Mouse (Mus musculus) adrenal gland, adult 8-10 months (tissue): ENCODE measurements around the gene Rgs12. TPM values are rescaled to one million over a fixed set of nuclear protein-coding genes. Genes with fewer than 3 reads are reported as not detected.

Experiments used
- DNase-seq: peaks from one replicate; pipeline ENCODE4 v3.0.0; 2022
- total RNA-seq, 4 experiments: library from RNA; stranded (reverse); gene quantifications; 2 replicates each; pipeline ENCODE4 v1.2.4; 2022

Rgs12 gene
- total RNA-seq, 4 experiments from 2014 or later, result 20.0 to 27.2 (median 23.1) TPM

DNA sequence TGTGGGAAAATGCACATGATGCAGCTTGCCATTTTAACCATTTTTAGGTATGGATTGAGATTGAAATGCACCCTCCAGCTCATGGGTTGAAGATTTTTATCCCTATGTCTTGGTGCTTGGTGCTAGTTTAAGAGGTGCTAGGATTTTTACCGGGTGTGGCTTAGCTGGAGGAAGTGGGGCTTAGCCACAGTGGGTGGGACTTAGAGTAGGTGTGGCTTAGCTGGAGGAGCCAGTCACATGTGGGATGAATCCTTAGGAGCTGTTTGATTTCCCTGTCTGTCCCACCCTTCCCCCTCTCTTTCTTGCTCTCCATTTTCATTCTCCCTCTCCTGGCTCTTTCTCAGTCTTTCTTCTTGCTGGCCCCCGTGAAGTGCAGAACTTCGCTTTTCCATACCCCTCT, 32.5 kb downstream of the Rgs12 start:
- DNase-seq, result no peak

DNA sequence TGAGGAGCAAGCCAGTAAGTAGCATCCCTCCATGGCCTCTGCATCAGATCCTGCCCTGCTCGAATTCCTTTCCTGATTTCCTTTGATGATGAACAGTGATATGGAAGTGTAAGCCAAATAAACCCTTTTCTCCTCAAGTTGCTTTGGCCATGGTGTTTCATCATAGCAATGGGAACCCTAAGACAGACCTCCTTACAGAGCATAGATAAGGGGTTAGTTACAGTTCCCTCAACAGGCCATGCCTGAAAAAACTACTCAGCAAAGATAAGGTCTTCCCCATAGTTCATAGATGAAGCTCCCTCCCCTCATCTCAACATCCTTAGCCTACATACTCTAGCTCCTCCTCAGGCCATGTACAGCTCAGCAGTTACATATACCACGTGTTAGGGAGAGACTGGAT, 35.7 kb downstream of the Rgs12 start:
- DNase-seq, result no peak

DNA sequence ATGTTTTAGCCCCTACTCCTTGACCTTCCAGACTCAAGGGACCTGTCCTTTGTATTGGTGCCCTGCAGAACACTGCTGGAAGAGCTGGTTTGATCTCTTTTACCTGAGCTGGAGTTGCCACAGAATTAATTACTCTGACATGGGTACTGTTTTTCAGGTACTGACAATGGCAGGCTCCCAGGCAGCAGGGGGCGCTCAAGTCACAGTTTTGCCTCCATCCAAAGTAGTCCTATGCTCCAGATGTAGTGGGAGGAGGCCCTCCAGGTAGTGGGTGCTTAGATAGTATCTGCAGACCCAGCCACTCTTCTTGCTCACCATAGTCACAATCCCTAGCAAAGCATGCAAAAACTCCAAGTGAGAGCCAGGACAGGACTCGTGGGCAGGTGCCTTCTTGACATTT, 36.6 kb downstream of the Rgs12 start:
- peak; percentile 54 for DNase-seq

DNA sequence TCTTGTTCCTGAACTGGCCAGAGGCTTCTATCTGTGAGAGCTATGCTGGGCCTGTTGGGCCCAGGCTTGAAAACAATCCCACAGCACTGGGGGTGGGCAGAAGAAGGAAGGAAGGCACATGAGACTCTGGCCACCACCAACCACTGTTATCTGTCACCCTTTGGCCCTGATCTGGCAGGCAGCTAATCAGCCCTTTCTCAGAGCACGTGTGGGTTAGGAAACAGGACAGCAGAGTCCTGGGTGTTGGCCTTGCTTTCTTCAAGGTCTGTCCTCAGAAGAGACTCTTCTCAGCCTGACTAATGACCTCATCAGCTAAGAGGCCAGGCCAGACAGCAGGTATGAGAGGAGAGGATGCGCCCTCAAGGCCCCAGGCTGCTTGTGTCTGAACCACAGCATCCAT, 38.2 kb downstream of the Rgs12 start:
- no peak for DNase-seq

DNA sequence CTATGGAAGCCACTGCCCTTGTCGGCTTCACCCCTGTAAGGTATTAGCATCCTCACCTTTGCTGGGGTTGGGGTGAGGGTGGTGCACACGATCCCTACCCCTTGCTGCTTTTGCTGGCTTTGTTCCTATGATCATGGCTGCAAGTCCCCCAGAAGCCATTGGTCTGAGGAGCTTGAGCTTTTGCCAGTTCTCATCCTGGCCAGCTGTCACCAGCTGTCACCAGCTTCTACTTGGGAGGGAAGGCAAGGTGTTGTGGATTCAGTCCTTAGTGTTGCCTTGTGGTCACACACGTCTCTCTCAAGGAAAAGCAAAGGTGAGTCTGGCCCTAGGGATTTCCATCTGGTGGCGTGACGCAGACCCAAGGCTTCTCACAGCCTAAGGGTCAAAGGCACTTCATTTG, 39.4 kb downstream of the Rgs12 start:
- DNase-seq, result no peak

DNA sequence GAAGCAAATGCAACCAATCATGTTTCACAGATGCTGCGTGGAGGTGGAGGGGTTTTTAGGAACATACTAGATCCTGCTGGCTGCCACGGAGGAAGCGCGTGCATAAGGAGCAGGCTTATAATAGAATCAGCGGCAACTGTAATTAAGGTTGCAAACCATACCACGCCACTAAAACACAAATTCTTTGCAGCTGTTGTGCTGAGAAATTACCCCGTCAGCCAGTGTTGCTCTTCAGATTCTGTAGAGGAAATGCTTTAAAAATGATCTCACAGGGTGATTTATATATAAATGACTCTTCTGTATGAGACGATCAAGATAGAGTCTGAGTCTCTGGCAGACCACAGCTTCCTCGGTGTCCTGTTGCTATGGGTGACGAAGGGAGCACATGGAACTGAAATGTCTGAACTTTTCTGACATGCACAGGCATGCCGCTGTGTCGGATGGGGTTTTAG, 40.1 kb downstream of the Rgs12 start:
- DNase-seq, result no peak

DNA sequence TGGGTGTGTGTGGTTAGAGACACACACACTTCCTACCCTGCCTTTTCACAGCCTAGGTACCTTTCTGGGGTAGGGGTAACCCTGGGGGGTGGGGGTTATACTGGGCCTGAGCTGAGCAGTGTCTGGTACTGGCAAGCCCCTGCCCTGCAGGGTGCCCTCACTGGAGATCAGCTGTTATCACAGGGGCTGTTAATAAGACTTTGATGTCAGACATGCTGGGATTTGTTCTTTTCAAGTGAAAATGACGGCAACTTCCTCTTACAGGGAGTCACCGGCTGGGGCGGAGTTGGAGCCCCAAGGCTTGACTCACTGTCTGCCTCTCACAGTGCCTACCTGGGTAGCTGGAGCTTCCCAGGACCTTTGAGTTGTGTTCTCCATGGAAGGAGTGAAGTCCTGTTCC, 49.5 kb downstream of the Rgs12 start:
- DNase-seq, result no peak

DNA sequence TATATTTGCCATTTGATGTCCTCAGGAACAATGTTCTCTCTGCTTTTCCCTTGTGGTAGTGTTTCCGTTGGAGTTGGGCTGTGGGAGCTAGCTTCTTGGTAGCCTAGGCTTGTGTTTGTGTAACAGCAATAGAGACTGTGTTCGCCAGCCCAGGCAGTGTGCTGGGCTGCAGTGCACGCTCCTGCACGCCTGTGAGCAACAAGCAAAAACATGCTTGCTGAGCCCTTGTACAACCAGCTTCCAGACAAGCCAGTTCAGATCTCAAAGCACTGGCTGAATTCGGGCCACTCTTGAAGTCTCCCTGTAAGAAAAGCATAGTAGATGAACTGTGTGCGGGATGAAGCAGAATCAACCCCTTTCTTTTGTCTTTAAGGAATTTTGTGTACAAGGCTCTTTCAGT, 50.0 kb downstream of the Rgs12 start:
- DNase-seq, result no peak

DNA sequence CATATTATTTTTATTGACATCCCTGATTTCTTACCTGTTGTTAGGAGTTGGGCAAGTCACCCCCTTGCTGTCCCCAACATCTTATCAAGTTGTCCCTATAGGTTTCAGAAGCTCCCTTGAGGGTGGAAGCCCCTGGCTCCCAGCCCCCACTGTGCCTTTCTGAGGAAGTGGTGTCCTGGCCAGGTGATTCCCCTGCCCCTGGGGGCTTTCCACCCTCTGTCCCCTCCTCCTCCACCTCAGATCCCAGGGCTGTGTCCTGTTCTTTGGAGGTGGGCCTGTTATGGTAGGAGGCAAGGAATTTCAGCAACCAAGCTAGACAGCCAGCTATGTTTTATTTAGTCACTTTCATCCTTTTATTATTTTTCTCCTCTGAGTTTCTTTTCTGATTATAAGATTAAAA, 51.1 kb downstream of the Rgs12 start:
- DNase-seq, result no peak

DNA sequence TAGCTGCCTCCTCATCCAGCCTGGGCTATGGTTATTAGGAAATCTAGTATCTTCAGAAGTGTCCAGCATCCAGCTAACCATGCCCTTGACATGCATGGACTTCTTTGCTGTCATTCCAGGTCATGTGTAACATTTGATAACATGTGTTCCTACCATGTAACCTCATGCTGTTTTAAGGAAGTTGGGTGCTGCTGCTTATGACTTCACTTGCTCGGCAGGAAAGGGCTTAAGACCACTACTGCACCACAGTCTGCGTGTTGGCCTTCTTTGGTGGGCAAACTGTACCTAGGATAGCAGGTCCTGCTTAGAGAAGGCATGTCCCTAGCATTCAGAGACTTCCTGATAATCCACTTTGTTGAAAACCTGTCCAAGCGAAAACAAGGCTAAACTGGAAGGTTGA, 51.9 kb downstream of the Rgs12 start:
- no peak for DNase-seq

DNA sequence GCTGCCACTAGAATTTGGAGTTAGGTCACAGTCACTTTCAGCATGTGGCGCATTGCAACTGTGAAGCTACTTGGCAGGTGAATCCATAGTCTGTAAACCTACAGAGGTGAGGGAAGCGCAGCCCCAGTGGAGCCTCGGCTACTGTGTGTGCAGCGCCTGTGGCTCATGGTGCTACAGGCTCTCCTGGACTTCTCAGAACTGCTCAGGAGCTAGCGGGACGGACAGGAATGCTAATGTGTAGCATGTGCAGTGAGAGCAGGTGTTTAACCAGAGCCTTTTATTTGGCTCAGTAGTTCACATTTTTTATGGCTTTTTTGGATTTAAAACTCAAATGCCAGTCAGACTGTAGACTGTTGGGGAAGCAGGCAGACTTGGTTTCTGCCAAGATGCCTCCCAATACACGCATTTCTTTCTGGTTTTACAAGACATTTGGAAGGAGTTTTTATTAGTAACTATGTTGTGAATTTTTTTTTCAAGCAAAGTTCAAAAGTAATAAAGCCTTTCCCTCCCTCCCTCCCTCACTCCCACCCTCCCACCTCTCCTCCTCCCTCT, 54.4 kb downstream of the Rgs12 start:
- DNase-seq, result no peak

DNA sequence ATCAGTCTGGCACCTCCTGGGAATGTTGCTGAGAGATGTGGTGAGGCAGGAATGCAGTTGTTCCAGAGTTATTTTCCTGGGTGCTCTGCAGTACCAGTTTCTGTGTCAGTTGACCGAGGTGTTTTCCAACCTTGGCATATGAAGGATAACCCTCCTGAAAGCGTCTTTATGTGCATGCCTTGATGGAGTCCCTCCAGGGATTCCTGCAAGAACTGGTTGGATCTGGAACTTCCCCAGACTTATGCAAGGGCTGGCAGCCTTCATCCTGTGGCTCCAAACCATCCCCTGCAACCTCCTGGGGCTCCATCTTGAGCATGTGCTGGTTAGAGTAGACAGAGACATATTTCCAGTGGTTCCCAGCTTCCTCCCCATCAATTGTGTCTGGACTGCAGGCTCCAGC, 55.5 kb downstream of the Rgs12 start:
- no peak for DNase-seq

DNA sequence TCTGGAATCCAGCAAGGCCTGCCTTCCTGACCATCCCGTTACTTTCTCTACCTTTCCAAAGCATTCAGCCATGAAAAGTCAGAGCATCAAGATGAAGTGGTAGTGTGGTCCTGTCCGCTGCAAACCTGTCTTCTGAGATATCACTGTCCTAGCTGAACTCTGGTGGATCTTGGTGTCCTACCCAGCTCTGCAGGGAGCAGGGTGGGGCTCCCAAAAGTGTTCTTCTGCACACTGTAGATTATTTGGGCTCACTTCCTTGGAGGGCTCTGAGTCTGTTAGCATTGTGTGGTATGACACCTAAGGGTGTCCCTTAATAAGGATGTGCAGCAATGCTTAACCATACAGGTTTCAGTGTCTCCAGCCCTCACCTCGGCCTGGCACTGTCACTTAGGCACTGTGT, 56.4 kb downstream of the Rgs12 start:
- no peak for DNase-seq

DNA sequence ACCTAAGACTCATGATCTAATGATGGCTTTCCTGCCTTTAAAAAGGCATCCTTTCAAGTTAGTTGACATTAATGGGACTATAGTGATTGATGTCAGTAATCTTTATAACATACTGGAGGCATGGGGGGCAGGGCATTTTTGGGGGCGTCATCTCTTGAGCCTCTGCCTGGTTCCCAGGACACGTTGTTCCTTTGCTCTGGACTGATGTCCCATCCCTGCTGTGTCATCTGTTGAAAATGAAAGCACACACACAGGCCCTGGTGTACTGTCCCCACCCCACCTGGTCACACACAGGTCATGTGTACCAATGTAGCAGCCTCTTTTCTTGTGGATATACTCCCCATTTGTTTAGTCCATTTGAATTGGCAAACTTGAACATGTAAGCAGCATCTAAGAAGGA, 57.4 kb downstream of the Rgs12 start:
- no peak for DNase-seq

DNA sequence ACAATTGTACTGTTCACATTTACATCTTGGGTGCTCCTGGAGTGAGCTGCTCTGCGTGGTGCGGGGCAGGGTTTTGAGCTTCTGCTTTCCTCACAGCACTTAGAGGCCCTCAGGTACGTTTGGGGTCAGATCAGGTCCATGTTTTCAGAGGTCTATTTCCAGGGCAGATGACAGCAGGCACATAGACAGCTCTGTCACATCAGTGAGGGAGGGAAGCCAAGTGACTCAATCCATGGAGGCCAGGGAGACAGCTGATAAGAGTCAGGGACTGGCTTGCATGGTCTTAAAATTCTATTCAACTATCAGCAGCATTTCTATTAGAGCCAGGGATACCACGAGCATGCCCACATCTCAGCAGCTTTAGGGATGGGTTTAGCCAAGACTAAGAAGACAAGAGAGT, 59.9 kb downstream of the Rgs12 start:
- DNase-seq, result peak; percentile 55

DNA sequence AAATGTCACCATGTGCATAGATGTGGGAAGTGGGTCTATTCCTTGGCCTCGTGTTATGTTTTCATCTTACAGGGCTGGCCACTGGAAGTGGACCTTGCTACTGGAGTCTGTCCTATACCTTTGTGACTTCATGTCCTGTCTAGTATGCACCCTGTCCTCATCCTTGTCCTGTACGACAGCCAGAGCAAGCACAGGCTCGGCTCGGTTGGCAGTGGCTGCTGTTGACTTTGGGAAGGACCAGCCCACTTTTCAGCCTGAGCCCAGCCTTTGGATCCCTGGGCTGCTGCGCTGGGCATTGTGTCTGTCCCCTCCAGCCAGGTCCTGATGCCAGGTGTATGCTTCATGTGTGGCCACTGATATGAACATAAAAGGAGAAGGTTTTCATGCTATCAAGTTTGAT, 61.4 kb downstream of the Rgs12 start:
- no peak for DNase-seq

DNA sequence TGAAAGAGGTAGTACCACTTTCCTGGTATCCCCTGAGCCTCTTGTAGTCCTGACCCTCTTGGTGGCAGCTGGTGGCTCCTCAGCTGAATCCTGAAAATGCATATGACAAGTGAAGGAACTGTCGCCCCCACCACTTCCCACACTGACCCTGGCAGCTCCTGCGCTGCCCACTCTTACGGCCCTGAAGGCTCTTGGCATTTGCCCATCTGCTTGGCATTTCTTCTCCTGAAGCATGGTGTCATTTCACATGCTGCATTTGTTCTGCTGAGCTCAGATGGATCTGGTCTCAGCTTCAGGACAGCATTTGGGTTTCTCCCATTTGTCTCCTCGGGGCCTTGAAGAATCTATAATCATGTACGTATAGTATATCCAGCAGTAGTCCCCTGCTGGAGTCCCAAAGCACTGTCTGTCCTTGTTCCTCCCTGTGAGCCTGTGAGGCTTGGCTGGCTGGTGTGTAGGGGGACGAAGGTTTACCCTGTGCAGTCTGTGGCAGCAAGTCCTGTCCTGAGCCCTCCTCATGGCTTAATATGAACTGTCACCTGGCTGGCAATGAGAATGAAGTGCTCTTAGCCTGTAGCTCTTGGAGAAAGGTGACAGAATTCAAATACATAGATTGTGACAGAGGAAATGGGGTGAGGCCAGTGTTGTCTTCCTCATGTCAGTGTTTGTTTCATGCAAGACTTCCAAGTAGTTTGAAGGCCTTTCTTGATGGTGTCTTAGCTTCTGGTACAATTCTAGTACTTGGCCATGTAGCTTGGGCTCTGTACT, 62.1 kb downstream of the Rgs12 start:
- no peak for DNase-seq

DNA sequence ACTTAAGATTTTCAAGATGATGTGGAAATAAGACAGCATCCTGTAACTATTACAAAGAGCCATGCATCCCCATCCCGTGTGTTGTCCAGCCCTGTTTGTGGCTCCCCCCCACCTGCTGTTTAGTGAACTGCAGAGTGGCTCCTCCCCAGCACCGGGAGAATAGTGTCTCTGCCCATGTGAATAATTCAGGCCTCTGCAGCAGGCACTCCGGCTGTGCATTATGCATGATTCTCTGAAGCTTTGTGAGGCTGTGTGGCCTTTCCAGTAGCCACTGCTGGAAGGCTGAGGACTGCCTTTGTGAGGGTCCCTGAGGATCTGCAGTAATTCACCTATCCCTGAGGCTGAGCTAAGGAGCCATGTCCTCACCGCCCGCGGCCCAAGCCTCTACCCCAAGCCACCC, 64.8 kb downstream of the Rgs12 start:
- DNase-seq, result no peak

DNA sequence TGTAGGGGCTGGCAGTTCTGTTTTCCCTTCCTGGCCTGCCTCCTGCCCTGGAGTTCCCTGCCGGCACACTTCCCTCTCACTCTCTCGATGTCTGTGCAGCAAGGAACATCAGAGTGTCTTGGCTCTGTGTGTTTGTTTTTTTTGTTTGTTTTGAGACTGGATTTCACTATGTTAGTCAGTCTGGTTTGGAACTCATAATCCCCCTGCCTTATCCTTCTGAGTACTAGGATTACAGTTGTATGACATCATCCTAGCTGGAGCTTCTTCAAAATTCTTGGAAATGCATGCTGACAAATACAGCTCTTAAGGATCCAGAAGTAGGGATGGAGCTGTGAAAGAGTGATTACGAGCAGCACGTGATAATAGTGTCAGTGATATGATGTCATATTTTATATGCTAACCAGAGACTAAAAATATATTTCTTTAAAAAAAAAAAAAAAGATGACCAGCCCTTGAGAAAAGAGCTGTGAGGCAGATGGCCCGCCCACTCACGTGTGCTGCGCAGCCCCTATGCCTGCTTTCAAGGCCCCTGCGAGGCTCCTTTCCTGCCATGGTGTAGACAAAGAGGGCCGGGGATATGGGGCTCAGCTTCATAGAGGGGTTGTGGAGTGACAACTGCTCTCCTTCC, 70.5 kb downstream of the Rgs12 start:
- DNase-seq, result no peak

DNA sequence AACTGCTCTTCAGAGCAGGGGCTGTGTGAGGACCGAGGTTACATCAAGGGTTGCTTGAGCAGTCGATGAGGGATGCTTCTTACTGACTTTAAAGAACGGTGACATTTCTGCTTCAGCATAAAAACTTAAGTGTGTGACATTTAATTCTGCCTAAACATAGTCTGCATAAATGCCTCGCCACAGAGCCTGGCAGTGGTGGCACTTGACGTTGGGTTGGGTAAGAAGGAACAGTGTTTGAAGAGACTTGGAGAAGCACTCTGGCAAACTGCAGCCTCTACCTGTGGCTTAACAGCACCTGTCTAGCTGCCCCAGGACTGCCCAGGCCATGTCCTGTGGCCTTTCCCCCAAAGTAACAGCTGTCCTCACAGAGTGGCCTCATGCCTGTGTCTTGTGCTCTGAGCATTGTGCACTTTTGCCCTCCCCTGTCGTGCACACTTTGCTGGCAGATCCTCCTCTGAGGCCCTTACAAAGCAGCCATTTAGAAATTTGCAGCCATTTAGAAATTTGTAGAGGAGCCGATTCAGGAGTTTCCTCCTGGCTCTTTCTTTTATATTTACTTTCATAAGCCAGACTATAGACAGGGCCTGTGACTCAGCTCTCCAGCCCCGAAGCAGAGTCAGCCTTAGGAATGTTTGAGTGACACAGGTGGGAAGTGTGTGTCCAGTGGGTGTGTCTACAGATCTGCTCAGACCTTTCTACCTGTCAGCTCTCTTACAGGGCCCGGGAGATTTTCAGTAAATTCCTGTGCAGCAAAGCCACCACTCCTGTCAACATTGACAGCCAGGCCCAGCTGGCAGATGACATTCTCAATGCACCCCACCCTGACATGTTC, 71.4 kb downstream of the Rgs12 start:
- DNase-seq, result no peak

DNA sequence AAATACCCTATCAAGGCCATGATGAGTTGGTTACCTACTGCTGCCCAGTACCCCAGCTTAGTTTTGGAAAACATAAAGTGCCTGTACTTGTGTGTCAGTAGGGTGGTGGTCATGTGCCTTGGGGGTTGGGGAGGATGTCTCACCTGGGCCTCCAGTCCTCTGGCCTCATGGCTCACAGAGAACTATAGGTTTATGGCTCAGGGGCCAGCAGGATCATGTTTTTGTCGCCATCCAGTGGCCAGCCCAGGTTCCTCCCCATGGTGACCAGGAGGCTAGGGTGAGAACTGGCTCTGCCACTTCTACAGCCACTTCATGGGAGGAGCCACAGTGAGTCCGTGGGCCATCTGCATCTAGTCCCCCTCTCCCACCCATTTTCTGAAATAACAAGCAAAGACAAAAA, 75.7 kb downstream of the Rgs12 start:
- peak; percentile 27 for DNase-seq

DNA sequence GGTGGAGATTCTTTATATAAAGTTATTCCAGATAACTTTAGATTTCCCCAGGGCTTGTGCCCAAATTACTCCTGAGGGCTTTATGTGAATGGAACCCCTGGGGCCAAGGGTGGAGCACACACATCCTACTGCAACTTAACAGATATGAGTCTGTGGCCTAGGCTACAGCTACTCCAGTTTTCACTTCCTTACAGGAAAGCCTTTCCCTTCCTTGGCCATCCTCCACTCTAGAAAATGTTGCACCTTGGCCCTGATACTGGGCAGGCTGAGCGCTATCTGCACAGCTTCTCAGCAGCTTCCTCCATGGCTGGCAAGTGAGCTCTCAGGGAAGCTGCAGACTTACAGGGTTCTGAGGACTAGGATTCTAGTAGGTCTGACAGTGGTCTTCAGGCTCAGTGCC, 80.1 kb downstream of the Rgs12 start:
- DNase-seq, result no peak

DNA sequence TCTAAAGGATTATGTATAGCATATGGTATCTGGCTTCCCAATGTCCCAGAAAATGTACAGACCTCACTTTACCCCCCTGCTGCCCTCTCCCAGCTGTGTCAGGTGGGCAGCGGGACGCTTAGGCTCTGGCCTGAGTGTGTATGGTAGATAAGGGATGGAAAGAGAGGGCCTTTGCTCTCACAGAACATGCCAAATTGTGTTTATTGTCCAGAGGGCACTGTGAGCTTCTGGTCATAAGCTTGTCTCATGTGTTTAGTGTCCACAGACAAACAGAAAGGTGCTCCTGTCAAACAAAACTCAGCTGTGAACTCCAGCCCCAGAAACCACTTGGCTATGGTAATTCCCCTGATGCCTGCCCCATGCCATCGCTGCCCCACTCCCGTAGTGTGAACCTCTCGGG, 80.5 kb downstream of the Rgs12 start:
- no peak for DNase-seq
